In genomic region chr7:35319221-35319620, GRCm38 (mm10) we compare ENCODE assay signal across 1 mouse cellular context. TPM values are rescaled to one million over a fixed set of nuclear protein-coding genes. Genes with fewer than 3 reads are reported as not detected.
"Had no signal": no experiment of that assay in that cellular context is flagged by ENCODE, and none has a peak within 500 bp of the region (broad histone marks: within the 10 kb centered on the region; RNA-seq: fewer than 3 reads in every experiment).

No protein-coding gene starts in this region.

RNA-seq across cellular contexts. Expression of gene Rhpn2, which starts 14.7 kb away (rescaled TPM):
- polyA plus RNA-seq: macrophage had no signal
